Mouse (Mus musculus): Measurements from ENCODE around the gene Pigc. TPM values are rescaled to one million over a fixed set of nuclear protein-coding genes. Genes with fewer than 3 reads are reported as not detected.

Gene Pigc
- polyA plus RNA-seq (2015; fragmentation: Nextera tagmentation; extraction: Ambion mirVana), result 48.2 and 51.4 TPM in 2 replicates

DNA sequence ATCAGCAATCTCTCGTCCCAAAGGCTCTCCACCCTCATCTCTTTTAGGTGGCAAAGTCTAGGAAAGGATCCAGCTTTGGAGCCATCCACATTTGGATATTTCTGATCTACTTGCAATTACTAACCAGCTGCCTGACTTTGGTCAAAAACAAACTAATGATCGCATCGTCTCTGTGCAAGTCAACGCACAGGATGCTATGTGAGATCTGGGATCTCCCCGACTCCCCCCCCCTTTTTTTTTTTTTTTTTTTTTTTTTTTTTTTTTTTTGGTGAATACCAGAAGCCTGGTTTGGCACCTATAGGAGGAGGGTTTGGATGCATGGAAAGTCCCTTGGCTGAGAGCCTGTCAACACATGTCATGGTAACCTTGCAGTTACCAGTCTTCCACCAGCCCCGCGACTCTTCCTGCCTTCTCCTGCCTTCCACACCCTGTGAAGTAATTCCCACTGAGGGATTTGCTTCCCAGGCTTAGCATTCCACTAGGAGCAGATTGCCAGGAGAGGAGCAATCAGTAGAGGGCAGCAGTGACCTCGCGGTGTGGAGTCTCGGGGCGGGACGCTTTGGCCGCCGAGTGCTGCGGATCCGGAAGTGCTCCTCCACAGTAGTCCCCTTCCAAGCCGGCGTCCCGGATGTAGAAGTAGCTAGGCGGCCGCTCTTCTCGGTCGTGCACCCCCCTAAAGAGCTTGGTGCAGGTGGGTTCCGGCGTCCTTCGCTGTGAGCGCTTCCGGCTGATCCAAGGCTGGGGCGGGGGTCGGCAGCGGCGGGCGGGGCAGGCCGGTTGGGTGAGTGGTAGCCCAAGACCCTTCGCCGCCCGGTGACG is at the start of gene Pigc:
Pigc (plus strand) TSS at position 598 of the 819 bp plus-strand sequence.
- H3K4me1 ChIP-seq, result peaks cover 13% of the 10 kb centered on the region; the same call in 1 of the 2 replicates
- peak within 1 kb of the TSS; percentile 52 for H3K4me2 ChIP-seq
- peak; percentile 90 for ATAC-seq (ENCODE audit: insufficient number of reproducible peaks, low FRiP score, low TSS enrichment, low read depth)
- no peaks in the 10 kb centered on the region for H3K9me3 ChIP-seq
- H3K9ac ChIP-seq, result peak within 1 kb of the TSS; percentile 81
- peak within 1 kb of the TSS; percentile 87 for H3K27ac ChIP-seq
- WGBS, result 3% methylated on average over 38 of the region's 38 CpGs
- H3K27me3 ChIP-seq, result no peaks in the 10 kb centered on the region
- peak within 1 kb of the TSS; percentile 69 for H3K4me3 ChIP-seq
- H3K36me3 ChIP-seq, result peaks cover 6% of the 10 kb centered on the region; the same call in 1 of the 2 replicates

DNA sequence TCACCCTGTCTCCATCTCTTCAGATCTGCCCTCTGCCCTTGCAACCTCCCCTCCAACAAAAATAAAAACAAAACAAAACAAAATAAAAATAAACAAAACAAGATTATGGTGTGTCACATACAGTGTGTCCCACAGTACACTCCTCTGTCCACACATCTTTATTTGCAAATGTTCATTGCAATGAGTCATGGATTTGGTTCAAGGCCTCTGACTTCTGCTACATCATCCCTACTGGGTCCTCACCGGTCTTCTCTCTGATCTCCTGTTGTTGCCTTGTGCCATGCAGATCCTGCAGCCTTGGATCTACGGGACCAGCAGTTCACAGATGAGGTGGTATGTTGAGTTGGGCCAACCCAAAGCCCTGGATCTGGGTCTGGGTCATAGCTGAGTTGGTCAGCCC is 49.4 kb upstream of the Pigc start:
- H3K9ac ChIP-seq, result no peak overlapping the region
- no peak for ATAC-seq (ENCODE audit: insufficient number of reproducible peaks, low FRiP score, low TSS enrichment, low read depth)
- no peak overlapping the region for H3K4me3 ChIP-seq
- no peaks in the 10 kb centered on the region for H3K36me3 ChIP-seq
- H3K27me3 ChIP-seq, result no peaks in the 10 kb centered on the region
- peaks cover 9% of the 10 kb centered on the region; the same call in 1 of the 2 replicates for H3K4me1 ChIP-seq
- no peaks in the 10 kb centered on the region for H3K9me3 ChIP-seq
- 88% methylated on average over 2 of the region's 2 CpGs for WGBS
- no peak overlapping the region for H3K27ac ChIP-seq
- no peak overlapping the region for H3K4me2 ChIP-seq

DNA sequence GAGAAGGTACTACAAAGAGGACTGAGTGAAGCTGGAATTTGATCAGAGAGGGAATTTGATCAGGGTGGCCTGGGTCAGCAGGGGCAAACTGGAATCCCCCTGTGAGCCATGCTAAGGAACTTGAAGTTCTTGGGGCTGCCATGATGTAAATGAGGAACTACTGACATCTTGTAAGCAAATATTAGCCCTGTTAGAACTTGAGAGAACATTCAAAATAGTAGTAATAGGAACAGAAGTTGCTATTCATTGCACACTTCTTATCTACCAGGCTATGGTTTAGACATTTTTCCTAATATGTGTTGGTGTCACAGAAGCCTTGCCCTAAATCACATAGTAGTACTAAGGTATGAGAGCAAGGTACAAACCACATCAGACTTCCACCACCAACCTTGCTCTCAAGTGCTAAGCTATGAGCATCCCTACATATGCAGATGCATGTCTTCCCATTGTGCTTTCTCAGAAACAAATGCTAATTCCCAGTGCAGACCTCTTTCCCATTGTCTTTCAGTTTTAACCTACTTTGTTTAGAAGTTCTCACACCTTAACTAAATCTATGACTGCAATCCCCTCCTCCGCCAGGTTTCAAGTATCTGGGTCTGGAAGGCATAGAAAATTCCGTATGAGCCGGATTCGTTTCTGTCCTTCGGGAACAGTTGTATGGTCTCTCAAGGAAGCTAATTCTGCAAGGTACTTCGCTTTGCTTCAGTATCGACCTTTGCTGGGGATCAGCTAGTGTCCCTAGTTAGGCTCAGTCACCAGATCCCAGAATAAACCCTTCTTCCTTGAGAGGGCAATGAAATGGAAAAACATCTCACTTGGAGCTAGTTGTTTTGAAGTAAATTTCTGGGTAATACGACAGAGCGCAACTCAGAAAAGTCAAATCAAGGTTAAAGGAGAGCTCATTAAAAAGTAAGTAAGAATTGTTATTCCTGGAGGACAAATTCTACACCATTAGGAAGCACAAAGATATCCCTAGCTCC is 48.2 kb upstream of the Pigc start:
- Histone ChIP-seq H3K4me3 (no peak overlapping the region), H3K27me3 (no peaks in the 10 kb centered on the region), H3K4me1 (peaks cover 4% of the 10 kb centered on the region; the same call in 1 of the 2 replicates), H3K9ac (no peak overlapping the region), H3K9me3 (no peaks in the 10 kb centered on the region), H3K27ac (no peak overlapping the region), H3K36me3 (no peaks in the 10 kb centered on the region), H3K4me2 (no peak overlapping the region)
- ATAC-seq (ENCODE audit: insufficient number of reproducible peaks, low FRiP score, low TSS enrichment, low read depth), result no peak
- WGBS, result 77% methylated on average over 9 of the region's 9 CpGs

DNA sequence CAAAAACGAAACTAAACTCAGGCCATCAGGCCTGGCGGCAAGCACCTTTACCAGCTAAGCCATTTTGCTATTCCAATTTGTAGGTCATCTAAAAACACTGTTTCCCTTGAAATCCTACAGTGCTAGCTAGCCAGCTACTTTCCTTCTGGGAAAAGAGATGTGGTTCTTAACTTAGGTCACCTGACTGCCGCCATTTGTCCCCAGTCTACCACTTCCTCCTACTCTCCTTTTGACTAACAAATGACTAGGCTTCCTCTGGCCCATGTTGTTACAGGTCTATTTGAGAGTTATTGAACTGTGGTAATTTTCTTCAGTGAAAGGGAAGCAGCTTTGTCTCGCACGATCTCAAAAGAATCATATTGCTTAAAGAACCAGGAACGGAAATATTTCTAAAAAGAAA is 47.1 kb upstream of the Pigc start:
- no peak for ATAC-seq (ENCODE audit: insufficient number of reproducible peaks, low FRiP score, low TSS enrichment, low read depth)
- no peak overlapping the region for H3K27ac ChIP-seq
- H3K4me2 ChIP-seq, result no peak overlapping the region
- 77% methylated on average over 6 of the region's 6 CpGs for WGBS
- no peaks in the 10 kb centered on the region for H3K36me3 ChIP-seq
- H3K4me1 ChIP-seq, result peaks cover 4% of the 10 kb centered on the region; the same call in 1 of the 2 replicates
- no peaks in the 10 kb centered on the region for H3K27me3 ChIP-seq
- no peak overlapping the region for H3K4me3 ChIP-seq
- H3K9ac ChIP-seq, result no peak overlapping the region
- H3K9me3 ChIP-seq, result no peaks in the 10 kb centered on the region

DNA sequence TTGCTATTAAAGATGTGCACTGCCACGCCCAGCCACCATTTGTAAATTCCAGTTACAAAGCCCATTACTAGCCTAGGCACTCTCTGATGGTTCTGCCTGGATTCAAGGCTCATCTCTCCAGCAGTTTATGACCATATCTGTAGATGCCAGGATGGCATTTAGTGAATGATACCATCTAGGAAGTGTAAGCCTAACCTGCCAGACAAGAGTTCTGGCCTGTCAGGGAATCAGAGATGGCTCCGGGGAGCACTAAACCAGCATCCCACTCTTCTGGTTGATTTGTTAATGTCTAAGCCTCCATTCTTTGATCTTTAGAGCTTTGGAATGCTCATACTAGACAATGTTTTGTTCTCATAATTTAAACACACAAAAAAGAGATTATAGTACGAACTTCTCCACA is 44.7 kb upstream of the Pigc start:
- Histone ChIP-seq H3K4me1 (no peaks in the 10 kb centered on the region), H3K27me3 (no peaks in the 10 kb centered on the region), H3K9me3 (no peaks in the 10 kb centered on the region), H3K4me3 (no peak overlapping the region), H3K36me3 (no peaks in the 10 kb centered on the region), H3K9ac (no peak overlapping the region), H3K27ac (no peak overlapping the region), H3K4me2 (no peak overlapping the region)
- no peak for ATAC-seq (ENCODE audit: insufficient number of reproducible peaks, low FRiP score, low TSS enrichment, low read depth)
- 73% methylated on average over 3 of the region's 3 CpGs for WGBS

DNA sequence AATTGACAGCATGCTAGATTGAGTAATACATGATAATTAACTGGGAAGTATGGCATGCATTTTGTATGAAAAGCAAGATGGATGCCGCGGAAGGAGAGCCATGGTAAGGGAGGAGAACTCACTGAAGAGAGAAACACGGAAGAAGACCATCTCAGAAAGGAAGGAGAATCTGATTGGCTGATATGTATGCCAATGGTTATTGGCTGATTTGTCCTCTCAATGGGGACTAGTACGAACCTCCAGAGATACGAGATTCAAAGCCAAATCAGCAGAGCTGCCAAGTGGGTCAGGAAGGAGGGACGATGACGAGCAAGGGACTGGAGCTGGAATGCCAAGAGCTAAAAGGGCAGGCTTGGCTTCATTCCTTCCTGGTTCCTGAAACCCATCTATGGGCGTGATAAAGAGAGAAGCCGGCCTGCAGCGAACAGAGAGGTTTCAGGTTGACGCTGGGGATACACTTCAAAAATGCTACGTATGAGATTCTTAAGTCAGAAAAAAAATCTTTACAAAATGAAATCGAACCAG is 43.6 kb upstream of the Pigc start:
- no peak for ATAC-seq (ENCODE audit: insufficient number of reproducible peaks, low FRiP score, low TSS enrichment, low read depth)
- Histone ChIP-seq H3K9me3 (no peaks in the 10 kb centered on the region), H3K4me3 (no peak overlapping the region), H3K27ac (no peak overlapping the region), H3K27me3 (no peaks in the 10 kb centered on the region), H3K4me1 (no peaks in the 10 kb centered on the region), H3K4me2 (no peak overlapping the region), H3K9ac (no peak overlapping the region), H3K36me3 (no peaks in the 10 kb centered on the region)
- 82% methylated on average over 13 of the region's 13 CpGs for WGBS

DNA sequence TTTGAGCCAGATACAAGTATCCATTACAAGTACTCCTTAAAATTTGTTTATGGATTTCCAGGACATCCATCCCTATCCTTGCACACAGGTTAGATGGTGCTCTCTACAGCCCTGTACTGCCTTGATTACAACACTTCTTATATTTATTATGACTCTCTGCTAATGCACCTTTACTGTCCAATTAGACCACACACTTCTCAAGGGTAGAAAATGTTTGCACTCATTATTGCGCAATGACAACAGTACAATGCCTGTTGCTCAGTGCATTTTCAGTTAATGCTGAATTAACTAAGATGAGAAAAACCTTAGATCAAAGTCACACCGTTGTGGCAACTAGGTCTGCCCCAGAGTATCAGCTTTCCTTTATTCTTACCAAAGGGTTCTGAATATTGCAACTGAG is 41.0 kb upstream of the Pigc start:
- no peaks in the 10 kb centered on the region for H3K27me3 ChIP-seq
- no peaks in the 10 kb centered on the region for H3K9me3 ChIP-seq
- H3K9ac ChIP-seq, result no peak overlapping the region
- no peak overlapping the region for H3K4me3 ChIP-seq
- WGBS, result 78% methylated on average over 2 of the region's 2 CpGs
- no peaks in the 10 kb centered on the region for H3K4me1 ChIP-seq
- ATAC-seq (ENCODE audit: insufficient number of reproducible peaks, low FRiP score, low TSS enrichment, low read depth), result no peak
- no peak overlapping the region for H3K4me2 ChIP-seq
- H3K36me3 ChIP-seq, result no peaks in the 10 kb centered on the region
- H3K27ac ChIP-seq, result no peak overlapping the region

DNA sequence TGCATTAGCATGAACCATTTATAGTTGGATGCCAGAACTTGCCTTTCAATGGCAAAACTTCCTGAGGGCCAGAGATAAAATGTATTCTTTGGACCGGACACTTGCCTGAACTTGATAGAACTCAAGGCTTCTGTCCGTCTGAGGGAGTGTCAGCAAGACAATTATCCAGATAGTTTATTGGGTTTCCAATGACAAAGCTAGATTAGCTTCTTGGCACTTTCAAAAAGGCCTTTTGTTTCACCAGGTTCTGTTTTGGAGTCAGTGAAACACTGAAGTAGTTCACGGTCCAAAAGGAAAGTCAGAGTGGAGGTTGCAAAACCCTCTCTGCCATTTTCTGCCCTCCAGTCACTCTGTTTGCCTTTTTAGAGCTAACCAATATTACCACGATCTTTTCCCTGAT is 37.7 kb upstream of the Pigc start:
- H3K4me1 ChIP-seq, result no peaks in the 10 kb centered on the region
- H3K27ac ChIP-seq, result no peak overlapping the region
- no peak for ATAC-seq (ENCODE audit: insufficient number of reproducible peaks, low FRiP score, low TSS enrichment, low read depth)

DNA sequence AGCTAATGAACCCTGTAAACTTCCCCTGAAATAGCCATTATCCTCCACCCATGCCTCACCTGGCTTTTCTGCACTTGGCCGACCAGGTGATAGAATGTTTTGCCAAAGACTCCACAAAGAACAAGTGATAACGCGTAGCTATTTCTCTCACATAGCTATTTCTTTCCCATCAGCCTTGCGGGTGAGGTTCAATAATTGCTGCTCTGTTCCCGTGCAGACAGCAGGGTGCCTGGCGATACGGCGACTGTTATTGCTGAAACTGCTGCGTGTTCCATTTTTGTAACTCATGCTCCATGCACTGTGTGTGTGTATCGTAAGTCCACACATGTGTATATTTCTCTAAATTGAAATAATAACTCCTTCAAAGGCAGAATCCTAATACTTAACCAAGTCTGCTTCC is 37.2 kb upstream of the Pigc start:
- H3K4me1 ChIP-seq, result no peaks in the 10 kb centered on the region
- no peak overlapping the region for H3K27ac ChIP-seq
- no peak for ATAC-seq (ENCODE audit: insufficient number of reproducible peaks, low FRiP score, low TSS enrichment, low read depth)
- H3K4me3 ChIP-seq, result no peak overlapping the region
- no peaks in the 10 kb centered on the region for H3K9me3 ChIP-seq
- H3K27me3 ChIP-seq, result no peaks in the 10 kb centered on the region
- no peak overlapping the region for H3K9ac ChIP-seq
- WGBS, result 44% methylated on average over 10 of the region's 10 CpGs
- H3K4me2 ChIP-seq, result no peak overlapping the region
- H3K36me3 ChIP-seq, result no peaks in the 10 kb centered on the region

More for the DNA sequence above, 37.7 kb upstream of the Pigc start:
- Histone ChIP-seq H3K9me3 (no peaks in the 10 kb centered on the region), H3K27me3 (no peaks in the 10 kb centered on the region), H3K4me2 (no peak overlapping the region), H3K4me3 (no peak overlapping the region), H3K9ac (no peak overlapping the region), H3K36me3 (no peaks in the 10 kb centered on the region)
- 58% methylated on average over 4 of the region's 4 CpGs for WGBS

DNA sequence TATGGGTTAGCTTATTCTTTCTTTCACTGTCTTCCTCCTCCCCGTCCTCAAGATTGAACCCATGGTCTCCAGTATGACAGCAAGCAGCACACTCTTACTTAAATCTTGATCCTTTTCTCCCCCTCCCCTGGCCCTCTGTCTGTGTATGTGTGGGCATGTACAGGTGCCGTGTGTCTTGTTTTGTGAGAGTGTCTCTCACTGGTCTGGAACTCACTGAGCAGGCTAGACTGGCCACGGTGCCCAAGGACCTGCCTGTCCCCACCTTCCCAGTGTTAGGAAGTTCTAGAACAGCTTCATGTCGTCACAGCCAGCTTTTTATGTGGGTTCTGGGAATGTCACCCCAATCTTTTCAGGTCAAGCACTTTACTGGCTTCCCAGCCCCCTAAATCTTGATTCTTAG is 36.7 kb upstream of the Pigc start:
- H3K36me3 ChIP-seq, result no peaks in the 10 kb centered on the region
- WGBS, result 62% methylated on average over 4 of the region's 4 CpGs
- H3K4me3 ChIP-seq, result no peak overlapping the region
- H3K4me2 ChIP-seq, result no peak overlapping the region
- ATAC-seq (ENCODE audit: insufficient number of reproducible peaks, low FRiP score, low TSS enrichment, low read depth), result no peak
- H3K27ac ChIP-seq, result no peak overlapping the region
- H3K9ac ChIP-seq, result no peak overlapping the region
- no peaks in the 10 kb centered on the region for H3K4me1 ChIP-seq
- no peaks in the 10 kb centered on the region for H3K27me3 ChIP-seq
- no peaks in the 10 kb centered on the region for H3K9me3 ChIP-seq

DNA sequence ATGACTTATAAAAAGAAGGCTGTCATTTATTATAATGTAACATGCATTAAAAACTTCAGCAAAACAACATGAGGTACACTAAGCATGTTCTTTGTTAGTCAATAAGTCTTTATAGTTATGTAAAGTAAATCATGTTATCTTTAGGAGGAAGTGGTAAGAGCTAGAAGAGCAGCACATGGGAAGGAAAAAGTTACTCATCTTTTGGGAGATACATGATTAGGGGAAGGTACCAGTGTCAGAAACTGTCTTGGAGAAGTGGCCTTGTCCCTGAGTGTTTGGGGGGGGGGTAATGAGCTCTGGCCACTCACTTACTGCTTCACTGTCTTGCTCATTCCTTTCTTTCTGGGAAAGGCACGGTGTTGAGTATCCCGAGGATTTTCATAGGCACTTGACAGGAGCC is 26.9 kb upstream of the Pigc start:
- no peaks in the 10 kb centered on the region for H3K9me3 ChIP-seq
- H3K27me3 ChIP-seq, result no peaks in the 10 kb centered on the region
- H3K36me3 ChIP-seq, result no peaks in the 10 kb centered on the region
- H3K27ac ChIP-seq, result no peak overlapping the region
- 80% methylated on average over 2 of the region's 2 CpGs for WGBS
- H3K9ac ChIP-seq, result no peak overlapping the region
- H3K4me2 ChIP-seq, result no peak overlapping the region
- no peak overlapping the region for H3K4me3 ChIP-seq
- ATAC-seq (ENCODE audit: insufficient number of reproducible peaks, low FRiP score, low TSS enrichment, low read depth), result no peak
- H3K4me1 ChIP-seq, result no peaks in the 10 kb centered on the region
